Mouse (Mus musculus) intestine, postnatal 0 days (tissue): ENCODE measurements around the gene Mettl15. TPM values are rescaled to one million over a fixed set of nuclear protein-coding genes. Genes with fewer than 3 reads are reported as not detected.

Experiments
- ATAC-seq: fragments of 200-750 bp; cut with Nextera tagmentation; 2 replicates; pipeline ENCODE4 v1.8.0; 2017; ENCODE audit warnings: mild to moderate bottlenecking, moderate TSS enrichment, moderate library complexity
- H3K27ac ChIP-seq: fragments of 300-500 bp; sonication (generic); 2 replicates; pipeline ENCODE4 v1.5.1; 2014; ENCODE audit warnings: mild to moderate bottlenecking, low read depth, low read length, moderate library complexity
- H3K27me3 ChIP-seq: fragments of 300-500 bp; sonication (generic); replicated peaks from 2 replicates; pipeline ENCODE4 v1.6.1; 2014; ENCODE audit warnings: low read length, mixed read lengths; ENCODE audit not compliant: control insufficient read depth, insufficient read depth
- H3K36me3 ChIP-seq: fragments of 300-500 bp; sonication (generic); 2 replicates; pipeline ENCODE4 v1.6.1; 2014; ENCODE audit warnings: mild to moderate bottlenecking, moderate library complexity; ENCODE audit not compliant: control insufficient read depth, insufficient read depth
- H3K4me1 ChIP-seq: fragments of 300-500 bp; sonication (generic); replicated peaks from 2 replicates; pipeline ENCODE4 v1.6.1; 2014; ENCODE audit warnings: antibody characterized with exemption, low read length, mixed read lengths; ENCODE audit not compliant: control insufficient read depth, insufficient read depth
- H3K4me2 ChIP-seq: fragments of 300-500 bp; sonication (generic); replicated peaks from 2 replicates; pipeline ENCODE4 v1.6.1; 2014; ENCODE audit warnings: low read depth, mild to moderate bottlenecking, moderate library complexity
- H3K4me3 ChIP-seq: fragments of 300-500 bp; sonication (generic); 2 replicates; pipeline ENCODE4 v1.5.1; 2014; ENCODE audit warnings: low read depth, low read length
- H3K9ac ChIP-seq: fragments of 300-500 bp; sonication (generic); 2 replicates; pipeline ENCODE4 v1.6.1; 2014; ENCODE audit warnings: mild to moderate bottlenecking, low read depth, low read length
- H3K9me3 ChIP-seq: fragments of 300-500 bp; sonication (generic); 2 replicates; pipeline ENCODE4 v1.6.1; 2016; ENCODE audit warnings: mixed run types; ENCODE audit not compliant: control insufficient read depth
- CTCF ChIP-seq: sonication (generic); IDR thresholded peaks from 2 replicates; pipeline ENCODE4 v1.5.1; 2016; ENCODE audit warnings: low read depth, mild to moderate bottlenecking, control low read depth, antibody characterized with exemption, moderate library complexity
- WGBS: fragments of 180-500 bp; shearing (Covaris S2); extraction: QIAGEN DNeasy Blood & Tissue Kit; methylation state at CpG from one replicate; pipeline ENCODE4 v1.1.7; 2014; 5-methylcytosine and 5-hydroxymethylcytosine counted together
- microRNA-seq: library from miRNA; unstranded; fragments of <30 nt; microRNA quantifications from one replicate; pipeline ENCODE4, GENCODE M21; 2016
- polyA plus RNA-seq: library from polyadenylated mRNA; unstranded; fragments of >200 nt; fragmentation: Nextera tagmentation; extraction: Ambion mirVana; gene quantifications from 2 replicates; pipeline ENCODE4 v1.2.1, GENCODE M21; 2015

The Mettl15 gene
- polyA plus RNA-seq, 1 experiment from 2014 or later, result 5.0 TPM

DNA sequence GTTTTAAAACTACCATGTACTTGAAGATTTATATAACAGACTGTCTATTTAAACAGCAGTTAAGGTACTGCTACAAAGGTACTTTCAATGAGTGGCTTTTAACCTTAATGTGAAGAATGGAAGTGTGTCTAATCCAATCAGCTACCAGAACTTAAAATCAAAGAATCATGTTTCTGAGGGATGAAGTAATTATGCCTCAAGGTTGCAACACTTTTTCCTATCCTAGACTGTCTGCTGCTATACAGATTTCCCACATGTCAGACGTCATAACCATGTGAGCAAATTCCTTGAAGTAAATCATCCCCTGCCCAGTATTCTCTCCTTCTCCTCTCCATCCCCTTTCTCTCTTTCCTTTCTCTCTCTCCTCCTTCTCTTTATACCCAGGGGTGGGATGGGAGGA is 140.2 kb downstream of the Mettl15 start:
- TF ChIP-seq CTCF, result no peak
- no peak for ATAC-seq
- Histone ChIP-seq H3K27ac (no peak overlapping the region), H3K4me3 (no peak overlapping the region), H3K9ac (no peak overlapping the region), H3K36me3 (no peaks in the 10 kb centered on the region), H3K27me3 (no peaks in the 10 kb centered on the region), H3K9me3 (no peaks in the 10 kb centered on the region), H3K4me2 (no peak overlapping the region), H3K4me1 (no peaks in the 10 kb centered on the region)
- 75% methylated on average over 1 of the region's 1 CpGs for WGBS

DNA sequence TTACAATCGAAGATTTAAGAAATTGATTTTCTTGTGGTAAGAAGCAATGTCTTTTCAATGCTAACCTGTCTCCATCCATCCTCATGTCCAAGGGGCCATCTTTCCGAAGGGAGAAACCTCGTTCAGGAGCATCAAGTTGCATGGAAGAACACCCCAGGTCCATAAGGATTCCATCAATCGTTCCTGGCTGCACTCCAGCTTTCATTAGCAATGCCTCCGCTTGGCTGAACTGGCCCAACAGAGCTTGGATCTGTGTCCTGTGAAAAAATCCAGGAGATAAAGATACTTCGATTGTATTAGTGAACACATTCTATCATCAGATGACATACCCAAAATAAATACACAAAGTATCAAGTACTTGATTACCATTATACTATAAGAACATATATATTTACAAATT is 143.3 kb downstream of the Mettl15 start:
- ATAC-seq, result no peak
- H3K27me3 ChIP-seq, result no peaks in the 10 kb centered on the region
- 78% methylated on average over 6 of the region's 6 CpGs for WGBS
- H3K4me1 ChIP-seq, result no peaks in the 10 kb centered on the region
- H3K27ac ChIP-seq, result no peak overlapping the region
- no peak overlapping the region for H3K4me3 ChIP-seq
- H3K36me3 ChIP-seq, result no peaks in the 10 kb centered on the region
- no peaks in the 10 kb centered on the region for H3K9me3 ChIP-seq
- no peak overlapping the region for H3K9ac ChIP-seq
- TF ChIP-seq CTCF, result no peak
- no peak overlapping the region for H3K4me2 ChIP-seq

DNA sequence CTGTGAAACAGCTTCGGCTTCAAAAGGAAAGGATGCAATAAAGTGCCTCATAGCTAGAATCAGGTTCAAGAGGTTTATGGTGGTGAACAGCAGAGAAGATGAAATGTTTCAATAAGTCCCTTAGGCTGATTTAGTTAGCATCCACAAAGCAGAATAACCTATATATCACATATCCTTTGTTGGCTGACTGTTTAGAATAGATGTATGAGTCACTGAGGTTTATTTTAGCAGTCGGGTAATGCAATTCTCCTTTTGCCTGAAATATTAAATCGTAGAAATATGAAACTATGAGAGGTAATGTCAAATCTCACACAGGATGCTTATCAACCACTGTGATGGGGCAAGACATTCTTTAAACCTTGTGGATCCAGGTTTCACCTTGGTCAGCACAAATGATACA is 149.8 kb downstream of the Mettl15 start:
- H3K4me1 ChIP-seq, result no peaks in the 10 kb centered on the region
- H3K4me2 ChIP-seq, result no peak overlapping the region
- no peak overlapping the region for H3K4me3 ChIP-seq
- no peak overlapping the region for H3K27ac ChIP-seq
- no peak overlapping the region for H3K9ac ChIP-seq
- no peak for TF ChIP-seq CTCF
- H3K27me3 ChIP-seq, result no peaks in the 10 kb centered on the region
- H3K9me3 ChIP-seq, result no peaks in the 10 kb centered on the region
- WGBS, result 86% methylated on average over 3 of the region's 3 CpGs
- no peak for ATAC-seq
- H3K36me3 ChIP-seq, result no peaks in the 10 kb centered on the region

DNA sequence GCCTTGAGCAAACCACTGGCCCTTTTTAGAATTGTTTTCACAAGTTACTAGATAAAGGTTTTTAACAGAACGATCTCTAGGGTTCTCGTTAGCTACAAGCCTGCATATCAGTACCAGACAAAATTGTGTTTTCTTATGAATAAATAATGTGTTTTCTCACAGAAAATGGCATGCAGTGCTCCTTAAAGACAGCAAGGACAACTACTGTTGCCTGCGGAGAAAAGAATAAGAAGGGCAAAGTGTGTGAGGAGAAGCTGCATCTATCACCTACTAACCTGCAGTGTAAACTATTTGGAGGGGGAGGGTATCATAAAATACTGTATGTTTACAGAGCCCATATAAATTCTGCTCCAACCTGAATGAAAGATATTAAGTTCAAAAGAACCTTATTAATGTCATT is 150.6 kb downstream of the Mettl15 start:
- Histone ChIP-seq H3K4me2 (no peak overlapping the region), H3K9me3 (no peaks in the 10 kb centered on the region), H3K27ac (no peak overlapping the region), H3K36me3 (no peaks in the 10 kb centered on the region), H3K4me3 (no peak overlapping the region), H3K9ac (no peak overlapping the region), H3K27me3 (no peaks in the 10 kb centered on the region), H3K4me1 (no peaks in the 10 kb centered on the region)
- TF ChIP-seq CTCF, result no peak
- WGBS, result 91% methylated on average over 3 of the region's 3 CpGs
- ATAC-seq, result no peak

DNA sequence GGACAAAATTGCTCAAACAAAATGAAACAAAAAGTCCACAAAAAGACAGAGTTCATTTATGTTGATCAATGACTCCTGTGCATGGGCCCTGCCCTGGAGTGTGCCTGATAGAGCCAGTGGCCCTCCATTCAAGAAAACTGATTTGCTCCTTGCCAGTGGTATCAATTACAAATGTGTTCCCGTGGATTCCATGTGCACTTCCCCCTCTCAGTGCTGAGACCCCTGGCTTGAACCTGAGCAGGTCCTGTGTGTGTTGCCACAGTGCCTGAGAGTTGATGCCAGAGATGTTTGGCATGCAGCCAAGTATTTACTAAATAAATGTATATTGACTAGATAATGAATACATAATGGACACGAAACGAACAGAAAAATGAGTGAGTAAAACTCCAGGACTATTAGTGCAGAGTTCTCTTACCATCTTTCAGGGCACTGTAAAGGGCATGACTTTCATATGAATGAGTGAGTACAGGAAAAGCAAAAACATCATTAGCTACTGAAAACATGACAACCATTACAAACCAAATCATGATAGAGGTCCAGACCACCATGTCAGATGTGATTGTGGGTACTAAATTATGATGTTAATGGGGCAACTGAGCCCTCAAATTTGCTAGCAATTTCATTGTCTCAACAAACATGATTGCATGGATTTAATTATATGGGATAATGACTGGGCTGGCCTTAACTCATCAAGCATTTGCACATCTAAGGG is 174.6 kb downstream of the Mettl15 start:
- Histone ChIP-seq H3K4me3 (no peak overlapping the region), H3K27ac (no peak overlapping the region), H3K9ac (no peak overlapping the region), H3K27me3 (no peaks in the 10 kb centered on the region), H3K4me1 (no peaks in the 10 kb centered on the region), H3K36me3 (no peaks in the 10 kb centered on the region), H3K4me2 (no peak overlapping the region), H3K9me3 (no peaks in the 10 kb centered on the region)
- TF ChIP-seq CTCF, result no peak
- WGBS, result 80% methylated on average over 3 of the region's 3 CpGs
- no peak for ATAC-seq

DNA sequence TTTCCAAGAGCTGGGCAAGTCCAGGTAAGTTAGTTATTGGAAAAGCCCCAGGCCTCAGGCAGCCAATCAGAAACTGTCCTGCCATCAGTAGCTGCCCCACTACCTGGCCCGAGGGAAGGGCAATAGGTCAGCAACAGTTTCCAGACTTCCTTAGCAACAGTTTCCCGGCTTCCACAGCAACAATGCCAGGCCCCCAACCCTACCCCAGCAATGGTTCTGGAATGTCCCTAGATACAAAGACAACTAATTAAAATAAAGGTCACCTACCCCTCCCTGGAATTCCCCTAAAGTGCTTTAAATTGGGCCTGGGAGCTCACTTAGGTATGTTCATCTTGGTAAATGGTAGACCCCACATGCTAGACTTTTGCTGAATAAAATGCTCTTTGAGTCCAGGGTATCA is 230.9 kb downstream of the Mettl15 start:
- no peaks in the 10 kb centered on the region for H3K9me3 ChIP-seq
- no peak overlapping the region for H3K4me2 ChIP-seq
- no peak overlapping the region for H3K4me3 ChIP-seq
- WGBS, result 85% methylated on average over 2 of the region's 2 CpGs
- no peak overlapping the region for H3K27ac ChIP-seq
- no peaks in the 10 kb centered on the region for H3K27me3 ChIP-seq
- no peaks in the 10 kb centered on the region for H3K4me1 ChIP-seq
- no peak for TF ChIP-seq CTCF
- no peaks in the 10 kb centered on the region for H3K36me3 ChIP-seq
- no peak for ATAC-seq
- no peak overlapping the region for H3K9ac ChIP-seq

Small RNA genes within 50 kb of the gene (microRNA-seq; reads per million reads assigned to microRNA genes)
- not detected for gene Gm24115

Other genes starting within 250 kb of the Mettl15 start
- gene Kif18a, start within 50 bp of the Mettl15 start, polyA plus RNA-seq, result 3.0 and 3.5 TPM in 2 replicates